Mouse (Mus musculus): ENCODE data around the gene Sp3. TPM values are rescaled to one million over a fixed set of nuclear protein-coding genes. Genes with fewer than 3 reads are reported as not detected.
"Not testable (repeated sequence)": the region's sequence is repeated elsewhere in the genome, so short reads cannot be mapped to it uniquely, and the experiment has no call there.

Sp3 gene
- polyA plus RNA-seq, 1 experiment from 2014 or later, result 39.4 TPM

- ATAC-seq (replicated peaks), result peak; percentile 71
- peak overlapping the region; percentile 43 for H3K27ac ChIP-seq
- H3K4me2 ChIP-seq, result peak overlapping the region; percentile 27
- H3K36me3 ChIP-seq (replicated peaks), result no peaks in the 10 kb centered on the region
- H3K27me3 ChIP-seq (replicated peaks), result no peaks in the 10 kb centered on the region
- H3K9me3 ChIP-seq, result no peaks in the 10 kb centered on the region
- H3K4me3 ChIP-seq, result no peak overlapping the region
- 31% methylated on average over 23 of the region's 24 CpGs for WGBS
- H3K4me1 ChIP-seq, result peaks cover 16% of the 10 kb centered on the region
- no peak overlapping the region for H3K9ac ChIP-seq
These were observed 23.8 kb upstream of the Sp3 start for GRCm38 (mm10) chr2:73003751-73004717.

GRCm38 (mm10) chr2:73003049-73003448 lies 22.8 kb upstream of the Sp3 start:
- H3K4me3 ChIP-seq, result no peak overlapping the region
- H3K27ac ChIP-seq, result peak overlapping the region; percentile 43; the same call in 1 of the 2 replicates
- 59% methylated on average over 11 of the region's 12 CpGs for WGBS
- no peak overlapping the region for H3K9ac ChIP-seq
- H3K36me3 ChIP-seq (replicated peaks), result no peaks in the 10 kb centered on the region
- H3K9me3 ChIP-seq, result no peaks in the 10 kb centered on the region
- ATAC-seq (replicated peaks), result no peak
- peaks cover 16% of the 10 kb centered on the region for H3K4me1 ChIP-seq
- H3K27me3 ChIP-seq (replicated peaks), result no peaks in the 10 kb centered on the region
- H3K4me2 ChIP-seq, result no peak overlapping the region

- Histone ChIP-seq H3K4me3 (no peak overlapping the region), H3K27ac (no peak overlapping the region), H3K27me3 (replicated peaks) (no peaks in the 10 kb centered on the region), H3K9me3 (no peaks in the 10 kb centered on the region), H3K4me2 (no peak overlapping the region), H3K9ac (no peak overlapping the region), H3K36me3 (replicated peaks) (no peaks in the 10 kb centered on the region), H3K4me1 (peaks cover 16% of the 10 kb centered on the region)
- ATAC-seq (replicated peaks), result no peak
- WGBS, result 94% methylated on average over 6 of the region's 6 CpGs
These were observed 22.2 kb upstream of the Sp3 start for GRCm38 (mm10) chr2:73002451-73002850.

GRCm38 (mm10) chr2:73001994-73002393 lies 21.7 kb upstream of the Sp3 start:
- Histone ChIP-seq H3K27me3 (replicated peaks) (no peaks in the 10 kb centered on the region), H3K4me2 (no peak overlapping the region), H3K4me3 (no peak overlapping the region), H3K27ac (no peak overlapping the region), H3K9ac (no peak overlapping the region), H3K36me3 (replicated peaks) (no peaks in the 10 kb centered on the region), H3K4me1 (peaks cover 16% of the 10 kb centered on the region), H3K9me3 (no peaks in the 10 kb centered on the region)
- ATAC-seq (replicated peaks), result no peak
- WGBS, result 92% methylated on average over 5 of the region's 5 CpGs

GRCm38 (mm10) chr2:73000194-73000593 lies 19.9 kb upstream of the Sp3 start:
- Histone ChIP-seq H3K27me3 (replicated peaks) (no peaks in the 10 kb centered on the region), H3K27ac (no peak overlapping the region), H3K9me3 (no peaks in the 10 kb centered on the region), H3K4me2 (no peak overlapping the region), H3K4me1 (peaks cover 24% of the 10 kb centered on the region; the same call in 1 of the 2 replicates), H3K4me3 (no peak overlapping the region), H3K9ac (no peak overlapping the region), H3K36me3 (replicated peaks) (no peaks in the 10 kb centered on the region)
- no peak for ATAC-seq (replicated peaks)
- 85% methylated on average over 8 of the region's 8 CpGs for WGBS

GRCm38 (mm10) chr2:72997586-72997985 lies 17.3 kb upstream of the Sp3 start:
- H3K4me1 ChIP-seq, result peaks cover 12% of the 10 kb centered on the region; the same call in 1 of the 2 replicates
- ATAC-seq (replicated peaks), result no peak
- no peak overlapping the region for H3K4me2 ChIP-seq
- H3K27ac ChIP-seq, result no peak overlapping the region
- WGBS, result 97% methylated on average over 4 of the region's 4 CpGs
- H3K9me3 ChIP-seq, result no peaks in the 10 kb centered on the region
- H3K9ac ChIP-seq, result no peak overlapping the region
- H3K27me3 ChIP-seq (replicated peaks), result no peaks in the 10 kb centered on the region
- H3K4me3 ChIP-seq, result no peak overlapping the region
- no peaks in the 10 kb centered on the region for H3K36me3 ChIP-seq (replicated peaks)

GRCm38 (mm10) chr2:72996808-72997378 lies 16.6 kb upstream of the Sp3 start:
- no peaks in the 10 kb centered on the region for H3K27me3 ChIP-seq (replicated peaks)
- ATAC-seq (replicated peaks), result no peak
- WGBS, result 65% methylated on average over 9 of the region's 9 CpGs
- H3K36me3 ChIP-seq (replicated peaks), result no peaks in the 10 kb centered on the region
- H3K4me1 ChIP-seq, result peaks cover 12% of the 10 kb centered on the region; the same call in 1 of the 2 replicates
- H3K27ac ChIP-seq, result peak overlapping the region; percentile 65; the same call in 1 of the 2 replicates
- H3K9me3 ChIP-seq, result no peaks in the 10 kb centered on the region
- no peak overlapping the region for H3K9ac ChIP-seq
- no peak overlapping the region for H3K4me3 ChIP-seq
- H3K4me2 ChIP-seq, result no peak overlapping the region

GRCm38 (mm10) chr2:72995346-72996097 lies 15.3 kb upstream of the Sp3 start:
- H3K27ac ChIP-seq, result peak overlapping the region; percentile 65
- H3K4me2 ChIP-seq, result no peak overlapping the region
- H3K9ac ChIP-seq, result no peak overlapping the region
- H3K36me3 ChIP-seq (replicated peaks), result no peaks in the 10 kb centered on the region
- H3K27me3 ChIP-seq (replicated peaks), result no peaks in the 10 kb centered on the region
- no peak overlapping the region for H3K4me3 ChIP-seq
- WGBS, result 36% methylated on average over 9 of the region's 9 CpGs
- peaks cover 12% of the 10 kb centered on the region; the same call in 1 of the 2 replicates for H3K4me1 ChIP-seq
- ATAC-seq (replicated peaks), result peak; percentile 69; the same call in 1 of the 2 replicates
- no peaks in the 10 kb centered on the region for H3K9me3 ChIP-seq

- H3K4me1 ChIP-seq, result peaks cover 12% of the 10 kb centered on the region; the same call in 1 of the 2 replicates
- peaks cover 6% of the 10 kb centered on the region; the same call in 1 of the 2 replicates for H3K9me3 ChIP-seq
- no peak overlapping the region for H3K4me3 ChIP-seq
- H3K36me3 ChIP-seq (replicated peaks), result no peaks in the 10 kb centered on the region
- H3K27me3 ChIP-seq (replicated peaks), result no peaks in the 10 kb centered on the region
- no peak overlapping the region for H3K27ac ChIP-seq
- 69% methylated on average over 2 of the region's 2 CpGs for WGBS
- H3K4me2 ChIP-seq, result no peak overlapping the region
- no peak overlapping the region for H3K9ac ChIP-seq
- no peak for ATAC-seq (replicated peaks)
These were observed 13.9 kb upstream of the Sp3 start for GRCm38 (mm10) chr2:72994165-72994564.

- 95% methylated on average over 17 of the region's 17 CpGs for WGBS
- H3K4me1 ChIP-seq, result peaks cover 12% of the 10 kb centered on the region; the same call in 1 of the 2 replicates
- H3K4me2 ChIP-seq, result no peak overlapping the region
- peaks cover 8% of the 10 kb centered on the region; the same call in 1 of the 2 replicates for H3K9me3 ChIP-seq
- H3K9ac ChIP-seq, result no peak overlapping the region
- ATAC-seq (replicated peaks), result no peak
- H3K27me3 ChIP-seq (replicated peaks), result no peaks in the 10 kb centered on the region
- H3K36me3 ChIP-seq (replicated peaks), result no peaks in the 10 kb centered on the region
- H3K27ac ChIP-seq, result no peak overlapping the region
- H3K4me3 ChIP-seq, result no peak overlapping the region
These were observed 12.3 kb upstream of the Sp3 start for GRCm38 (mm10) chr2:72992497-72992896.

GRCm38 (mm10) chr2:72988945-72989344 lies 8.7 kb upstream of the Sp3 start:
- H3K4me1 ChIP-seq; H3K27me3 ChIP-seq (replicated peaks); H3K36me3 ChIP-seq (replicated peaks); H3K9me3 ChIP-seq; H3K4me2 ChIP-seq; H3K27ac ChIP-seq; ATAC-seq (replicated peaks); H3K9ac ChIP-seq; H3K4me3 ChIP-seq: not testable (repeated sequence)
- WGBS, result 89% methylated on average over 9 of the region's 9 CpGs

GRCm38 (mm10) chr2:72986616-72987015 lies 6.4 kb upstream of the Sp3 start, which contains the start of gene Gm11084:
TSS of gene Gm11084 (minus strand) at chr2:72986716.
- H3K36me3 ChIP-seq (replicated peaks), result no peaks in the 10 kb centered on the region
- H3K4me1 ChIP-seq, result peaks cover 1% of the 10 kb centered on the region; the same call in 1 of the 2 replicates
- no peak for ATAC-seq (replicated peaks)
- no peak within 1 kb of the TSS for H3K4me3 ChIP-seq
- no peak within 1 kb of the TSS for H3K9ac ChIP-seq
- WGBS, result 93% methylated on average over 5 of the region's 5 CpGs
- H3K27ac ChIP-seq, result no peak within 1 kb of the TSS
- H3K4me2 ChIP-seq, result no peak within 1 kb of the TSS
- peaks cover 8% of the 10 kb centered on the region; the same call in 1 of the 2 replicates for H3K9me3 ChIP-seq
- H3K27me3 ChIP-seq (replicated peaks), result no peaks in the 10 kb centered on the region
